Mouse (Mus musculus) bone marrow macrophage, adult 2 months (primary cell): Measurements from ENCODE around the gene Cep97. TPM values are rescaled to one million over a fixed set of nuclear protein-coding genes. Genes with fewer than 3 reads are reported as not detected.
"Not testable (repeated sequence)": the region's sequence is repeated elsewhere in the genome, so short reads cannot be mapped to it uniquely, and the experiment has no call there.

Source experiments
- H3K27ac ChIP-seq: 2 replicates; pipeline ENCODE4 v1.5.1; 2012; ENCODE audit warnings: low read depth, low read length; ENCODE audit not compliant: insufficient read depth
- H3K4me1 ChIP-seq: 2 replicates; pipeline ENCODE4 v1.6.1; 2012; ENCODE audit warnings: low read length; ENCODE audit not compliant: control insufficient read depth, insufficient read depth
- H3K4me3 ChIP-seq: 2 replicates; pipeline ENCODE4 v1.5.1; 2012; ENCODE audit warnings: mild to moderate bottlenecking, low read length, moderate library complexity; ENCODE audit not compliant: insufficient read depth
- CTCF ChIP-seq: IDR thresholded peaks from 2 replicates; pipeline ENCODE4 v1.5.1; 2012; ENCODE audit warnings: low read depth, mild to moderate bottlenecking, low read length, moderate library complexity
- POLR2A ChIP-seq: IDR thresholded peaks from 2 replicates; pipeline ENCODE4 v1.6.1; 2012; ENCODE audit warnings: mild to moderate bottlenecking, low read depth, low read length, borderline replicate concordance
- polyA plus RNA-seq: library from polyadenylated mRNA; stranded (reverse); fragments of >200 nt; gene quantifications from 2 replicates; pipeline ENCODE4 v1.2.4, GENCODE M21; 2012; ENCODE audit not compliant: missing spikeins, insufficient read depth, insufficient read length

Gene Cep97
- polyA plus RNA-seq, 1 experiment = 4.8 TPM

DNA sequence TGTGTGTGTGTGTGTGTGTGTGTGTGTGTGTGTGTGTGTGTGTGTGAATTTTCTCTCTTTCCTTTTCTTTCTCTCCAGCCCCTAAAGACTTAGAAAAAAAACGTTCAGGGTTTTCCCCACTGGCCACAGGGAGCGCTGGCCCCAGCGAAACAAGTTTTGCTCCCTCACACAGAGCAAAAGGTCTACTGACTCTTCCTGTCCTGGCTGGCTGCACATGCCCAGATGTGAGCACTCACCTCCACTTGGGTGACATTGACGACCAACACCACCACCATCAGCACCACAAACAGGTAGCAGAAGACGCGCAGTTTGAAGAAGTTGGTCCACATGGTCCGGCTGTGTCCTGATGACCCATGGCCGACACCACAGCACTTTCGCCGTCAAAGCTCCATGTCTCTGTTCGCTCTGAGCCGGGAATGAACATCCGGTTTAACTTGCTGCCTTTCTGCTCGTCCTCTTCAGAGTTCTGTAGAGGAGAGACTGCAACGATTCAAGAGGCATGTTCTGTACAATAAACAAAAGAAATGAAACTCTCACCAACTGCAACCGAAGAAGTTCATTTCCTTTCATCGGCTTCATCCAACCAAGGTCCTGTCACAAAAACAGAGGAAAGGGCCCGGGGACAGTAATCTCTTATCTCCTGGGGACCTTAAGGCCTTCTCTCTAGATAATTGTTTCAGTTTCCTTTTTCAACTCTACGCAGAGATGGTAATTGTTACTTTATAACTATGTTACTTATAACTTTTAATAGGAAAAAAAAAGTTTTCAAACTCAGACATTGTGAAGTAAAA is 44.1 kb downstream of the Cep97 start:
- no peak overlapping the region for H3K4me3 ChIP-seq
- H3K27ac ChIP-seq = no peak overlapping the region
- TF ChIP-seq POLR2A (no peak), CTCF (no peak)
- peaks cover 13% of the 10 kb centered on the region for H3K4me1 ChIP-seq

GRCm38 (mm10) chr16:55889451-55889850 is 45.2 kb downstream of the Cep97 start:
- Histone ChIP-seq H3K4me1 (peaks cover 12% of the 10 kb centered on the region), H3K4me3 (no peak overlapping the region), H3K27ac (no peak overlapping the region)
- TF ChIP-seq CTCF = no peak
- no peak for TF ChIP-seq POLR2A

- H3K4me1 ChIP-seq = peaks cover 4% of the 10 kb centered on the region
- H3K27ac ChIP-seq = no peak overlapping the region
- no peak overlapping the region for H3K4me3 ChIP-seq
- TF ChIP-seq CTCF (no peak), POLR2A (no peak)
Observed at GRCm38 (mm10) chr16:55888584-55888960, 46.1 kb downstream of the Cep97 start.

DNA sequence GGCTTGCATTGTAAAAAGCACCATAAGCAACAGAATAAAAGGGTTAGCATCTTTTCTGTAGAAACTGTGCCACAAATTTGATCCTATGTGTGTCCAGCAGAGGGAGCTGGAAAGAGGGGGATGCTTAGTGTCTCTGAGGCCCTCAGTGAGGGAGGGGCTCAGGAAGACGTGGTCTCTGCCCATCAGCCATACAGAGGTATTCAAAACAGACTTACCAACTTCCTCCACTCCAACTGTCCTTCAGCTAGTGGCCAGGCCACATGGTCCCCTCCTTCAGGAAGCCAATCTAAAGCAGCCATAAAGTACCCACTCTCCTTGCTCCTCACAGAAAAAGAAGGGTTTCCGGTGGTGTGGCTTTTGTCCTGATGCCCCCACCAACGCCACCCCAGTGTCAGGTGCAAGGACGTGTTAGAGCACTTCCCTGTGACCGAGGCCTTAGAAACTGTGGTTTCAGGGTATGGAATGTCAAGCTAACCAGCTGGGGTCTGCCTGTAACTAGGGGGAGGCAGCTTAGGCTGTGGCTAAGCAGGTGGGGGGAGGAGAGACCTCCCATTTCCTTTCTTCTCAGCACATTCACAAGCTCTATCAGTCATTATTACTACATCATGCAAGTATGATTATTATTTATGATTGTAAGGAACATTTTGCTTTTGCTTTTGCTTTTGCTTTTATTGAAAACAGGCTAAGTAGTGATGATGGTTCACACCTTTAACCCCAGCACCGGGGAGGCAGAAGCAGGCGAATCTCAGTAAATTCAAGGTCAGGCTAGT is 46.7 kb downstream of the Cep97 start:
- H3K4me3 ChIP-seq = no peak overlapping the region
- no peak overlapping the region for H3K27ac ChIP-seq
- TF ChIP-seq POLR2A (no peak), CTCF (no peak)
- peaks cover 4% of the 10 kb centered on the region for H3K4me1 ChIP-seq

DNA sequence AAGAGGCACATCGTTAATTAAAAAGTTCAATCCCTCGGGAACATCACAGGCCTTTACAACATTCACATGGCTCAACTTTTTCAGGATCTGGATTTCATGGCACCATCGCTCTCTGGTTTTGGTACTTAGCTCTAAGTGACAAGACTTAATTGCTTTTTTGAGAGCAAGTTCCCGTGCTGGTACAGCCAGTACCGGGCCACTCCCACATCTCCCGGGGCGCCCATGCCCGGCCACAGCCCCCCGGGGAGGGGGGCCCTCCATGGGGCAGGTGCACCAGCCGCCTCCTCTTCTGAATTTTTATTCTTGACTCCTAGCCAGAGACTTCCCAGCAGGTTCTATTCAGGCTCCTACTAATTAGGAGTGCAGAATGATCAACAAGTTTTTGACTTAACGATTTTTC is 50.4 kb downstream of the Cep97 start:
- Histone ChIP-seq H3K4me3 (no peak overlapping the region), H3K27ac (no peak overlapping the region), H3K4me1 (no peaks in the 10 kb centered on the region)
- no peak for TF ChIP-seq CTCF
- no peak for TF ChIP-seq POLR2A

DNA sequence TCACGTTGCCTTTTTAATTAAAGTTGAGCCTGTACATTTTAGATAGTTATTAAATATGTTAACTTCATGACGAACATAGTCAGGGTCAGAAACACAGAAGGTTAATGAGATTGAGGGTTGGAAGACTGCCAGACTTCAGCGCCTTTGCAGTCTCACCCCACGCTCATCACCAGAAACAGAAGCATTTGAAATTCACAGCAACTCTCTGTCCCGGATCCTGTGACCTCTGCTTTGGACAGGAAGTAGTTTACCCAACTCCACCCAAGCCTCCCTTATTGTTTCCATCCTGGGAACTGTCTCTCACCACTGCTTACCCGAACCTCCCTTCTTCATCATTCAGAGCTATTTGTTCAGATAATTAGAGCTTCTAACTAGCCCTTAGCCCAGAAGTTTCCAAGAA is 58.6 kb downstream of the Cep97 start:
- H3K4me3 ChIP-seq = no peak overlapping the region
- H3K4me1 ChIP-seq = no peaks in the 10 kb centered on the region; the same call in 1 of the 2 replicates
- no peak overlapping the region for H3K27ac ChIP-seq
- no peak for TF ChIP-seq POLR2A
- no peak for TF ChIP-seq CTCF

GRCm38 (mm10) chr16:55863832-55864231 is 70.8 kb downstream of the Cep97 start:
- H3K4me3 ChIP-seq = no peak overlapping the region
- TF ChIP-seq CTCF (no peak), POLR2A (no peak)
- H3K27ac ChIP-seq = no peak overlapping the region
- H3K4me1 ChIP-seq = 0 out of 2 replicates have a peak, but pooled peaks cover 2% of the 10 kb centered on the region

DNA sequence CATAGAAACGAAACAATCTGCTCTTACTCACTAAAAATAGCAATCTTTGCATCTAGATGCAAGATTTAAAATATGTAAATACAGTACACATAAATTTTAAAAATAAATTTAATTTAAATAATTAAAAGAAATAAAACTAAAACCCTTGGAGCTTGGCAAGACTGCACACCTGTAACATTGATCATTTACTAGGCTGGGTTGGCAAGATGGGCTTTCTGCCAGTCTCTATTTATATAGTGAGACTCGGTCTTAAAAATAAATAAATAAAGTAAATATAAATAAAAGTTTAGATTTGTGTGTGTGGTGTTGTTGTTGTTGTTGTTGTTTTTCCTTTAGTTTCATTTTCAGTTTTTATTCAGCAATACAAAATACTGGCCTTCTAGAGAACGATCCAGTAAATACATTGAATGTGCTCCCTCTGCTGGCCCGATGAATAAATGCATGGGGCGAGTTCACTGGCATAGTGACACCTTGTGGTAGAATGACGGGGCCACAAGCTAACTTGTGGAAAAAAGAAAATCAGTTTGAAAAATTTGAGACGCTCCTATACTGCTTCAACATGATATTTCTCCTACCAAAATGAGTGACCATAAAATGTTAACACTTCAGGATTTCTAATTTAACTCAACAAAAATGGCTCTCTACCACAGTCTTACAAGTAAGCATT is 71.4 kb downstream of the Cep97 start:
- no peak overlapping the region for H3K27ac ChIP-seq
- TF ChIP-seq POLR2A (no peak), CTCF (peak; percentile 94)
- H3K4me3 ChIP-seq = no peak overlapping the region
- H3K4me1 ChIP-seq = 0 out of 2 replicates have a peak, but pooled peaks cover 2% of the 10 kb centered on the region

- Histone ChIP-seq H3K27ac (no peak overlapping the region), H3K4me3 (no peak overlapping the region), H3K4me1 (0 out of 2 replicates have a peak, but pooled peaks cover 2% of the 10 kb centered on the region)
- TF ChIP-seq POLR2A (no peak), CTCF (no peak)
Observed at GRCm38 (mm10) chr16:55861104-55861503, 73.6 kb downstream of the Cep97 start.

DNA sequence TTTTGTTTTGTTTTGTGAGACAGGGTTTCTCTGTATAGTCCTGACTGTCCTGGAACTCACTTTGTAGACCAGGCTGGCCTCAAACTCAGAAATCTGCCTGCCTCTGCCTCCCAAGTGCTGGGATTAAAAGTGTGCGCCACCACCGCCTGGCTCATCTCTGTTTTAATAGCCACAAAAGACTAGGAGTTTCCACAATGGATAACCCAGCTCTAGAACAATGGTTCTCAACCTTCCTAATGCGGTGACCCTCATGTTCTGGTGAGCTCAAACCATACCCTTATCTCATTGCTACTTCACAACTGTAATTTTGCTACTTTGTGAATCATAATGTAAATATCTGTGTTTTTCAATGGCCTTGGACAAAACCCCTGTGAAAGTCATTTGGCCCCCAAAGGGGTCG is 75.2 kb downstream of the Cep97 start:
- not testable (repeated sequence) for H3K4me3 ChIP-seq, H3K4me1 ChIP-seq, H3K27ac ChIP-seq
